Mouse (Mus musculus) thymus, postnatal 0 days (tissue): ENCODE data around the gene Mfsd11. TPM values are rescaled to one million over a fixed set of nuclear protein-coding genes. Genes with fewer than 3 reads are reported as not detected.

Source experiments
- polyA plus RNA-seq: library from polyadenylated mRNA; unstranded; fragments of >200 nt; fragmentation: Nextera tagmentation; extraction: Ambion mirVana; gene quantifications from 2 replicates; pipeline ENCODE4 v1.2.1, GENCODE M21; 2015

Mfsd11 gene
- polyA plus RNA-seq, 1 experiment from 2014 or later, result 35.3 TPM

Other genes with a start within 250 kb of the Mfsd11 start
- 8.8 and 11.2 TPM in 2 replicates for gene Rhbdf2, start 225.4 kb upstream of the Mfsd11 start, polyA plus RNA-seq
- 0.27 and 0.57 TPM in 2 replicates for gene Prcd, start 198.9 kb upstream of the Mfsd11 start, polyA plus RNA-seq
- 7.9 and 8.1 TPM in 2 replicates for gene Cygb, start 198.1 kb upstream of the Mfsd11 start, polyA plus RNA-seq
- gene St6galnac1, start 76.9 kb upstream of the Mfsd11 start, polyA plus RNA-seq, result not detected in 2 replicates
- gene Mxra7, start 24.4 kb upstream of the Mfsd11 start, polyA plus RNA-seq, result 4.8 and 5.0 TPM in 2 replicates
- gene Mettl23, start 9.2 kb upstream of the Mfsd11 start, polyA plus RNA-seq, result 139 and 143 TPM in 2 replicates
- 58.6 and 62.2 TPM in 2 replicates for gene Jmjd6, start 9.0 kb upstream of the Mfsd11 start, polyA plus RNA-seq
- gene Srsf2, start 654 bp downstream of the Mfsd11 start, polyA plus RNA-seq, result 853 and 857 TPM in 2 replicates
- gene Mgat5b, start 66.4 kb downstream of the Mfsd11 start, polyA plus RNA-seq, result 0.55 and 0.69 TPM in 2 replicates